Mouse (Mus musculus): ENCODE measurements at regions not wholly inside any gene's neighbourhood (a gene's known extent, or its start where the extent isn't known, plus 50 kb on each side); places are given as distances from the start of the nearest gene placed in this dataset.
"Not testable (repeated sequence)": the region's sequence is repeated elsewhere in the genome, so short reads cannot be mapped to it uniquely, and the experiment has no call there.

- Histone ChIP-seq H3K27me3 (ENCODE audit: control insufficient read depth, insufficient read depth, low read length) (no peaks in the 10 kb centered on the region), H3K4me3 (ENCODE audit: low read length) (no peak overlapping the region), H3K9ac (ENCODE audit: low read length) (no peak overlapping the region), H3K36me3 (ENCODE audit: control insufficient read depth, insufficient read depth) (no peaks in the 10 kb centered on the region), H3K27ac (ENCODE audit: low read length) (no peak overlapping the region), H3K4me1 (ENCODE audit: control insufficient read depth, insufficient read depth, low read length) (no peaks in the 10 kb centered on the region), H3K9me3 (replicated peaks; ENCODE audit: control insufficient read depth, low read length) (no peaks in the 10 kb centered on the region), H3K4me2 (ENCODE audit: low read depth, low read length) (no peak overlapping the region)
- no peak for ATAC-seq (replicated peaks; ENCODE audit: extremely low read depth, insufficient read depth, low FRiP score)
- 49% methylated on average over 1 of the region's 1 CpGs for WGBS
Observed at GRCm38 (mm10) chr10:15886150-15886549, 1168.1 kb upstream of the Gje1 start.

GRCm38 (mm10) chr10:15868063-15868462 lies 1150.0 kb upstream of the Gje1 start:
- Histone ChIP-seq H3K4me2 (ENCODE audit: low read depth, low read length) (no peak overlapping the region), H3K4me3 (ENCODE audit: low read length) (no peak overlapping the region), H3K4me1 (ENCODE audit: control insufficient read depth, insufficient read depth, low read length) (no peaks in the 10 kb centered on the region), H3K36me3 (ENCODE audit: control insufficient read depth, insufficient read depth) (no peaks in the 10 kb centered on the region), H3K27me3 (ENCODE audit: control insufficient read depth, insufficient read depth, low read length) (no peaks in the 10 kb centered on the region), H3K9ac (ENCODE audit: low read length) (no peak overlapping the region), H3K9me3 (replicated peaks; ENCODE audit: control insufficient read depth, low read length) (no peaks in the 10 kb centered on the region), H3K27ac (ENCODE audit: low read length) (no peak overlapping the region)
- ATAC-seq (replicated peaks; ENCODE audit: extremely low read depth, insufficient read depth, low FRiP score), result no peak
- 77% methylated on average over 2 of the region's 2 CpGs for WGBS

GRCm38 (mm10) chr10:15866931-15867330 lies 1148.9 kb upstream of the Gje1 start:
- Histone ChIP-seq H3K4me2 (ENCODE audit: low read depth, low read length) (no peak overlapping the region), H3K4me3 (ENCODE audit: low read length) (no peak overlapping the region), H3K4me1 (ENCODE audit: control insufficient read depth, insufficient read depth, low read length) (no peaks in the 10 kb centered on the region), H3K27me3 (ENCODE audit: control insufficient read depth, insufficient read depth, low read length) (no peaks in the 10 kb centered on the region), H3K9ac (ENCODE audit: low read length) (no peak overlapping the region), H3K27ac (ENCODE audit: low read length) (no peak overlapping the region), H3K36me3 (ENCODE audit: control insufficient read depth, insufficient read depth) (no peaks in the 10 kb centered on the region), H3K9me3 (replicated peaks; ENCODE audit: control insufficient read depth, low read length) (no peaks in the 10 kb centered on the region)
- no peak for ATAC-seq (replicated peaks; ENCODE audit: extremely low read depth, insufficient read depth, low FRiP score)

GRCm38 (mm10) chr10:15841381-15841780 lies 1123.4 kb upstream of the Gje1 start:
- H3K9ac ChIP-seq (ENCODE audit: low read length), result no peak overlapping the region
- H3K27me3 ChIP-seq (ENCODE audit: control insufficient read depth, insufficient read depth, low read length), result no peaks in the 10 kb centered on the region
- H3K4me1 ChIP-seq (ENCODE audit: control insufficient read depth, insufficient read depth, low read length), result no peaks in the 10 kb centered on the region
- no peak overlapping the region for H3K27ac ChIP-seq (ENCODE audit: low read length)
- H3K36me3 ChIP-seq (ENCODE audit: control insufficient read depth, insufficient read depth), result no peaks in the 10 kb centered on the region
- no peak for ATAC-seq (replicated peaks; ENCODE audit: extremely low read depth, insufficient read depth, low FRiP score)
- no peaks in the 10 kb centered on the region for H3K9me3 ChIP-seq (replicated peaks; ENCODE audit: control insufficient read depth, low read length)
- WGBS, result 42% methylated on average over 3 of the region's 3 CpGs
- H3K4me2 ChIP-seq (ENCODE audit: low read depth, low read length), result no peak overlapping the region
- H3K4me3 ChIP-seq (ENCODE audit: low read length), result no peak overlapping the region

- no peak for ATAC-seq (replicated peaks; ENCODE audit: extremely low read depth, insufficient read depth, low FRiP score)
- no peaks in the 10 kb centered on the region for H3K4me1 ChIP-seq (ENCODE audit: control insufficient read depth, insufficient read depth, low read length)
- no peak overlapping the region for H3K9ac ChIP-seq (ENCODE audit: low read length)
- no peaks in the 10 kb centered on the region for H3K9me3 ChIP-seq (replicated peaks; ENCODE audit: control insufficient read depth, low read length)
- H3K4me3 ChIP-seq (ENCODE audit: low read length), result no peak overlapping the region
- no peak overlapping the region for H3K27ac ChIP-seq (ENCODE audit: low read length)
- H3K36me3 ChIP-seq (ENCODE audit: control insufficient read depth, insufficient read depth), result no peaks in the 10 kb centered on the region
- WGBS, result 97% methylated on average over 2 of the region's 2 CpGs
- H3K4me2 ChIP-seq (ENCODE audit: low read depth, low read length), result no peak overlapping the region
- H3K27me3 ChIP-seq (ENCODE audit: control insufficient read depth, insufficient read depth, low read length), result no peaks in the 10 kb centered on the region
Observed at GRCm38 (mm10) chr10:15832338-15832737, 1114.3 kb upstream of the Gje1 start.

- Histone ChIP-seq H3K9me3 (replicated peaks; ENCODE audit: control insufficient read depth, low read length) (no peaks in the 10 kb centered on the region), H3K4me2 (ENCODE audit: low read depth, low read length) (no peak overlapping the region), H3K36me3 (ENCODE audit: control insufficient read depth, insufficient read depth) (no peaks in the 10 kb centered on the region), H3K4me3 (ENCODE audit: low read length) (no peak overlapping the region), H3K27me3 (ENCODE audit: control insufficient read depth, insufficient read depth, low read length) (no peaks in the 10 kb centered on the region), H3K9ac (ENCODE audit: low read length) (no peak overlapping the region), H3K4me1 (ENCODE audit: control insufficient read depth, insufficient read depth, low read length) (no peaks in the 10 kb centered on the region), H3K27ac (ENCODE audit: low read length) (no peak overlapping the region)
- 75% methylated on average over 1 of the region's 1 CpGs for WGBS
- no peak for ATAC-seq (replicated peaks; ENCODE audit: extremely low read depth, insufficient read depth, low FRiP score)
Observed at GRCm38 (mm10) chr10:15825457-15825856, 1107.4 kb upstream of the Gje1 start.

GRCm38 (mm10) chr10:15807271-15807670 lies 1089.3 kb upstream of the Gje1 start:
- H3K4me2 ChIP-seq (ENCODE audit: low read depth, low read length), result no peak overlapping the region
- H3K9ac ChIP-seq (ENCODE audit: low read length), result no peak overlapping the region
- no peak for ATAC-seq (replicated peaks; ENCODE audit: extremely low read depth, insufficient read depth, low FRiP score)
- H3K36me3 ChIP-seq (ENCODE audit: control insufficient read depth, insufficient read depth), result no peaks in the 10 kb centered on the region
- WGBS, result 72% methylated on average over 3 of the region's 3 CpGs
- H3K9me3 ChIP-seq (replicated peaks; ENCODE audit: control insufficient read depth, low read length), result no peaks in the 10 kb centered on the region
- H3K4me3 ChIP-seq (ENCODE audit: low read length), result no peak overlapping the region
- H3K27ac ChIP-seq (ENCODE audit: low read length), result no peak overlapping the region
- no peaks in the 10 kb centered on the region for H3K4me1 ChIP-seq (ENCODE audit: control insufficient read depth, insufficient read depth, low read length)
- H3K27me3 ChIP-seq (ENCODE audit: control insufficient read depth, insufficient read depth, low read length), result no peaks in the 10 kb centered on the region

GRCm38 (mm10) chr10:15805791-15806190 lies 1087.8 kb upstream of the Gje1 start:
- no peaks in the 10 kb centered on the region for H3K9me3 ChIP-seq (replicated peaks; ENCODE audit: control insufficient read depth, low read length)
- H3K4me2 ChIP-seq (ENCODE audit: low read depth, low read length), result no peak overlapping the region
- ATAC-seq (replicated peaks; ENCODE audit: extremely low read depth, insufficient read depth, low FRiP score), result no peak
- H3K4me3 ChIP-seq (ENCODE audit: low read length), result no peak overlapping the region
- no peaks in the 10 kb centered on the region for H3K36me3 ChIP-seq (ENCODE audit: control insufficient read depth, insufficient read depth)
- no peaks in the 10 kb centered on the region for H3K27me3 ChIP-seq (ENCODE audit: control insufficient read depth, insufficient read depth, low read length)
- 78% methylated on average over 2 of the region's 2 CpGs for WGBS
- H3K27ac ChIP-seq (ENCODE audit: low read length), result no peak overlapping the region
- no peak overlapping the region for H3K9ac ChIP-seq (ENCODE audit: low read length)
- no peaks in the 10 kb centered on the region for H3K4me1 ChIP-seq (ENCODE audit: control insufficient read depth, insufficient read depth, low read length)

- not testable (repeated sequence) for H3K4me2 ChIP-seq (ENCODE audit: low read depth, low read length); H3K4me3 ChIP-seq (ENCODE audit: low read length); H3K9me3 ChIP-seq (replicated peaks; ENCODE audit: control insufficient read depth, low read length); H3K9ac ChIP-seq (ENCODE audit: low read length); H3K36me3 ChIP-seq (ENCODE audit: control insufficient read depth, insufficient read depth); H3K27ac ChIP-seq (ENCODE audit: low read length); ATAC-seq (replicated peaks; ENCODE audit: extremely low read depth, insufficient read depth, low FRiP score); H3K4me1 ChIP-seq (ENCODE audit: control insufficient read depth, insufficient read depth, low read length); H3K27me3 ChIP-seq (ENCODE audit: control insufficient read depth, insufficient read depth, low read length)
Observed at GRCm38 (mm10) chr10:15793185-15793584, 1075.2 kb upstream of the Gje1 start.

All from heart, embryonic 16.5 days (tissue).